Mouse (Mus musculus): ENCODE measurements around the gene Spop. TPM values are rescaled to one million over a fixed set of nuclear protein-coding genes. Genes with fewer than 3 reads are reported as not detected.

Spop gene
- polyA plus RNA-seq, 1 experiment from 2014 or later: 112 TPM

GRCm38 (mm10) chr11:95417341-95417740, 3.5 kb downstream of the Spop start:
- no peak overlapping the region for H3K9ac ChIP-seq
- H3K27ac ChIP-seq (ENCODE audit: low read depth): no peak overlapping the region
- H3K4me1 ChIP-seq (ENCODE audit: insufficient read depth): peaks cover 10% of the 10 kb centered on the region
- no peaks in the 10 kb centered on the region for H3K27me3 ChIP-seq (ENCODE audit: insufficient read depth, low read length)
- no peak for ATAC-seq (ENCODE audit: insufficient read depth)
- no peak for TF ChIP-seq CTCF (IDR thresholded peaks at IDR 0.05; ENCODE audit: low read depth)
- H3K36me3 ChIP-seq (ENCODE audit: insufficient read depth): 0 out of 2 replicates have a peak, but pooled peaks cover 6% of the 10 kb centered on the region
- H3K4me2 ChIP-seq: no peak overlapping the region
- H3K9me3 ChIP-seq (ENCODE audit: low read depth, low read length): no peaks in the 10 kb centered on the region
- WGBS: 82% methylated on average over 5 of the region's 5 CpGs
- no peak overlapping the region for H3K4me3 ChIP-seq (ENCODE audit: low read depth, low read length)
- no peak for DNase-seq

GRCm38 (mm10) chr11:95420880-95421435, 7.1 kb downstream of the Spop start:
- 0 out of 2 replicates have a peak, but pooled peaks cover 6% of the 10 kb centered on the region for H3K36me3 ChIP-seq (ENCODE audit: insufficient read depth)
- no peak overlapping the region for H3K4me2 ChIP-seq
- DNase-seq: no peak
- no peak overlapping the region for H3K27ac ChIP-seq (ENCODE audit: low read depth)
- no peaks in the 10 kb centered on the region for H3K27me3 ChIP-seq (ENCODE audit: insufficient read depth, low read length)
- no peak overlapping the region for H3K4me3 ChIP-seq (ENCODE audit: low read depth, low read length)
- H3K9ac ChIP-seq: no peak overlapping the region
- 71% methylated on average over 2 of the region's 2 CpGs for WGBS
- no peak for ATAC-seq (ENCODE audit: insufficient read depth)
- no peaks in the 10 kb centered on the region for H3K9me3 ChIP-seq (ENCODE audit: low read depth, low read length)
- peaks cover 4% of the 10 kb centered on the region for H3K4me1 ChIP-seq (ENCODE audit: insufficient read depth)
- TF ChIP-seq CTCF (IDR thresholded peaks at IDR 0.05; ENCODE audit: low read depth): no peak

GRCm38 (mm10) chr11:95423505-95423904, 9.6 kb downstream of the Spop start:
- TF ChIP-seq CTCF (IDR thresholded peaks at IDR 0.05; ENCODE audit: low read depth): peak; percentile 12; the same call in 1 of the 2 replicates

GRCm38 (mm10) chr11:95431344-95431743, 17.5 kb downstream of the Spop start:
- Histone ChIP-seq H3K27me3 (ENCODE audit: insufficient read depth, low read length) (no peaks in the 10 kb centered on the region), H3K9ac (no peak overlapping the region), H3K4me2 (no peak overlapping the region), H3K4me1 (ENCODE audit: insufficient read depth) (no peaks in the 10 kb centered on the region), H3K27ac (ENCODE audit: low read depth) (no peak overlapping the region), H3K4me3 (ENCODE audit: low read depth, low read length) (no peak overlapping the region), H3K9me3 (ENCODE audit: low read depth, low read length) (no peaks in the 10 kb centered on the region), H3K36me3 (ENCODE audit: insufficient read depth) (peaks cover 4% of the 10 kb centered on the region; the same call in 1 of the 2 replicates)
- no peak for ATAC-seq (ENCODE audit: insufficient read depth)
- DNase-seq: no peak
- TF ChIP-seq CTCF (IDR thresholded peaks at IDR 0.05; ENCODE audit: low read depth): no peak
- 50% methylated on average over 2 of the region's 2 CpGs for WGBS

More at GRCm38 (mm10) chr11:95423505-95423904, 9.6 kb downstream of the Spop start:
- Histone ChIP-seq H3K9me3 (ENCODE audit: low read depth, low read length) (no peaks in the 10 kb centered on the region), H3K4me2 (no peak overlapping the region), H3K4me3 (ENCODE audit: low read depth, low read length) (no peak overlapping the region), H3K36me3 (ENCODE audit: insufficient read depth) (0 out of 2 replicates have a peak, but pooled peaks cover 2% of the 10 kb centered on the region), H3K27me3 (ENCODE audit: insufficient read depth, low read length) (no peaks in the 10 kb centered on the region), H3K27ac (ENCODE audit: low read depth) (no peak overlapping the region), H3K9ac (no peak overlapping the region), H3K4me1 (ENCODE audit: insufficient read depth) (no peaks in the 10 kb centered on the region)
- 76% methylated on average over 3 of the region's 3 CpGs for WGBS
- DNase-seq: no peak
- no peak for ATAC-seq (ENCODE audit: insufficient read depth)

GRCm38 (mm10) chr11:95432194-95432593, 18.3 kb downstream of the Spop start:
- Histone ChIP-seq H3K4me2 (no peak overlapping the region), H3K9ac (no peak overlapping the region), H3K27me3 (ENCODE audit: insufficient read depth, low read length) (no peaks in the 10 kb centered on the region), H3K36me3 (ENCODE audit: insufficient read depth) (peaks cover 6% of the 10 kb centered on the region; the same call in 1 of the 2 replicates), H3K4me3 (ENCODE audit: low read depth, low read length) (no peak overlapping the region), H3K9me3 (ENCODE audit: low read depth, low read length) (no peaks in the 10 kb centered on the region), H3K4me1 (ENCODE audit: insufficient read depth) (no peaks in the 10 kb centered on the region), H3K27ac (ENCODE audit: low read depth) (no peak overlapping the region)
- ATAC-seq (ENCODE audit: insufficient read depth) (no peak), DNase-seq (peak; percentile 61)
- 88% methylated on average over 2 of the region's 2 CpGs for WGBS
- peak; percentile 60 for TF ChIP-seq CTCF (IDR thresholded peaks at IDR 0.05; ENCODE audit: low read depth)

- Histone ChIP-seq H3K9ac (no peak overlapping the region), H3K4me3 (ENCODE audit: low read depth, low read length) (no peak overlapping the region), H3K9me3 (ENCODE audit: low read depth, low read length) (no peaks in the 10 kb centered on the region), H3K4me2 (no peak overlapping the region), H3K27me3 (ENCODE audit: insufficient read depth, low read length) (no peaks in the 10 kb centered on the region), H3K27ac (ENCODE audit: low read depth) (no peak overlapping the region), H3K36me3 (ENCODE audit: insufficient read depth) (no peaks in the 10 kb centered on the region), H3K4me1 (ENCODE audit: insufficient read depth) (no peaks in the 10 kb centered on the region)
- 32% methylated on average over 2 of the region's 2 CpGs for WGBS
- DNase-seq (no peak), ATAC-seq (ENCODE audit: insufficient read depth) (no peak)
- TF ChIP-seq CTCF (IDR thresholded peaks at IDR 0.05; ENCODE audit: low read depth): no peak
Measured at GRCm38 (mm10) chr11:95445371-95445770, 31.5 kb downstream of the Spop start.

- WGBS: 95% methylated on average over 6 of the region's 6 CpGs
- no peak overlapping the region for H3K4me2 ChIP-seq
- no peak overlapping the region for H3K4me3 ChIP-seq (ENCODE audit: low read depth, low read length)
- no peak for TF ChIP-seq CTCF (IDR thresholded peaks at IDR 0.05; ENCODE audit: low read depth)
- ATAC-seq (ENCODE audit: insufficient read depth) (no peak), DNase-seq (no peak)
- no peaks in the 10 kb centered on the region for H3K9me3 ChIP-seq (ENCODE audit: low read depth, low read length)
- H3K9ac ChIP-seq: no peak overlapping the region
- no peaks in the 10 kb centered on the region for H3K27me3 ChIP-seq (ENCODE audit: insufficient read depth, low read length)
- H3K4me1 ChIP-seq (ENCODE audit: insufficient read depth): no peaks in the 10 kb centered on the region
- no peak overlapping the region for H3K27ac ChIP-seq (ENCODE audit: low read depth)
- 0 out of 2 replicates have a peak, but pooled peaks cover 8% of the 10 kb centered on the region for H3K36me3 ChIP-seq (ENCODE audit: insufficient read depth)
Measured at GRCm38 (mm10) chr11:95446580-95447305, 32.9 kb downstream of the Spop start.
